Mouse (Mus musculus): ENCODE results near the gene Tinagl1. TPM values are rescaled to one million over a fixed set of nuclear protein-coding genes. Genes with fewer than 3 reads are reported as not detected.
A peak's percentile ranks its signal among the peaks of the same experiment; 100 is the strongest.

Gene Tinagl1
- polyA plus RNA-seq, 1 experiment from 2014 or later, result 288 TPM

DNA sequence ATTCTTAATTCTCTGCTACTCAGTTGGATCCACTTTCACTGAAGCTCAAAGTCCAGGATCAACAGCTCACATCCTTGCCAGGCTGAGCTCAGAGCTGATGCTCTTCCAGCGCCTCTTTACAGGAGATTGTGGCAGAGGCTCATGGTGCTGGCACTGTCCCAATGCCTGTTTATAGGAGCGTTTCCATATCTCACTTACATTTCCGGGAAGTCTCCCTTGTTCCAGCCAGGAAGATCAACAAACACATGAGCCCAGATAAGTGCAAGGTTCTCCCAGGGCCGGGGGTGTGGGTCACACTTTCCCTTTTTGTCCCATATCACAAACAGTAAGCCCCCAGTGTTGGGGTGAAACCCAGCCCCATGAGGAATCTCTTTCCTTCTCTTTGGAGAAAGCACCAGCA is 7.0 kb upstream of the Tinagl1 start:
- Histone ChIP-seq H3K36me3 (ENCODE audit: insufficient read depth, low read length) (no peaks in the 10 kb centered on the region), H3K4me1 (ENCODE audit: insufficient read depth, low read depth, low read length) (peaks cover 14% of the 10 kb centered on the region), H3K4me2 (replicated peaks; ENCODE audit: low read depth, low read length) (no peak overlapping the region), H3K4me3 (ENCODE audit: low read depth, low read length) (no peak overlapping the region), H3K27ac (ENCODE audit: low read length) (peak overlapping the region; percentile 10; the same call in 1 of the 2 replicates), H3K9me3 (ENCODE audit: low read length) (no peaks in the 10 kb centered on the region), H3K27me3 (replicated peaks; ENCODE audit: insufficient read depth, low read length) (no peaks in the 10 kb centered on the region), H3K9ac (replicated peaks; ENCODE audit: low read depth) (no peak overlapping the region)
- TF ChIP-seq CTCF (IDR thresholded peaks at IDR 0.05) (no peak), EP300 (IDR thresholded peaks at IDR 0.05) (peak; percentile 94)
- peak; percentile 34 for ATAC-seq
- peak; percentile 79 for DNase-seq (ENCODE audit: low spot score)
- 15% methylated on average over 4 of the region's 4 CpGs for WGBS

DNA sequence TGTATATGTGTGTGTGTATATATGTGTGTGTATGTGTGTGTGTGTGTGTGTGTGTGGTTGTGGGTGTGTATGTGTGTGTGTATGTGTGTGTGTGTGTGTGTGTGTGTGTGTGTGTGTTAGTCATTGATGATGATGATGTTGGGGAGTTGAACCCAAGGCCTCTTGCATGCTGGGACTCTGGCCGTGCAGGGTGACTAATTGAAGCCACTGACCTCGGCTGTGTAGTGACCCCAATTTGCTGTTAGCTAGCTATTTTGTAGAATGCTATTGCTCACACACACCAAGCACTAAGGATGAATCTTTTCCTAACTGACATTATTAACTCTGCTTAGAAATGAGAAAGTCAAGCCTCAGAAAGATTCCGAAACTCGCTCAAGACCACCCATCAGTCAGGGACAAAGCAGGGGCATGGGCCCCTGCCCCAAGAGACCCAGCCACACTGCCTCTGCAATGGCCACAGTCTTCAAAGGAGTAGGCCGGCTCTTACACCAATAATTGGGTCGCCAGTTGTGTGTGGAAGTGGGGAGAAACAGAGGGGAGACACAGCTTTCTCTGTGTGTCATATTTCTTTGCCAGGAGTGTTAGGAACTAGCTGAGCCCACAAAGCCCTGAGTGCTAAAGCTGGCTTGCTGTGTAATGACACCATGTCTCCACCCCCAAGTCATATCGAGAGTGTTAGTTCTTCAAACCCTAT is 6.1 kb upstream of the Tinagl1 start:
- Histone ChIP-seq H3K27ac (ENCODE audit: low read length) (no peak overlapping the region), H3K4me3 (ENCODE audit: low read depth, low read length) (no peak overlapping the region), H3K4me1 (ENCODE audit: insufficient read depth, low read depth, low read length) (peaks cover 19% of the 10 kb centered on the region), H3K9me3 (ENCODE audit: low read length) (no peaks in the 10 kb centered on the region), H3K27me3 (replicated peaks; ENCODE audit: insufficient read depth, low read length) (no peaks in the 10 kb centered on the region), H3K9ac (replicated peaks; ENCODE audit: low read depth) (no peak overlapping the region), H3K36me3 (ENCODE audit: insufficient read depth, low read length) (no peaks in the 10 kb centered on the region), H3K4me2 (replicated peaks; ENCODE audit: low read depth, low read length) (no peak overlapping the region)
- WGBS, result 72% methylated on average over 7 of the region's 7 CpGs
- ATAC-seq, result no peak
- TF ChIP-seq EP300 (IDR thresholded peaks at IDR 0.05), result no peak
- TF ChIP-seq CTCF (IDR thresholded peaks at IDR 0.05), result no peak
- DNase-seq (ENCODE audit: low spot score), result no peak

DNA sequence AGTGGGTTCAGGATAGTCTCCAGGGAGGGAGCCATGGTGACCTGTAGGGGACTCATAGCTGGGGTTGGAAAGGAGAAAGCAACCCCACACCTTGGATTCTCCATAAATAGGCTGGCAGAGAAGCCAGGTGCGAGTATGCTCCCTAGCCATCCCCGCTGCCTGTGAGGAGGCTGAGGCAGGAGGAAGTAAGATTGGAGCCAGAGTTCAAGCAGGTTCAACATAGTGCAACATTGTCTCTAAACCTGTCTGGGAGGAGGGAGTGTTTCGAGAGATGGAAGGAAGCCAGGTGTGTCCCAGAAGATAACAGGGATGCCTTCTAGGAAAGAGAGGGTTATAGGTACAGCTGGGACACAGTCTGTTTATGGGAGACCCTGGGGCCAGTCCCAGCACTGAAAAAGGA is 5.0 kb upstream of the Tinagl1 start:
- H3K27ac ChIP-seq (ENCODE audit: low read length), result no peak overlapping the region
- H3K4me1 ChIP-seq (ENCODE audit: insufficient read depth, low read depth, low read length), result peaks cover 30% of the 10 kb centered on the region
- DNase-seq (ENCODE audit: low spot score), result no peak
- no peak overlapping the region for H3K4me2 ChIP-seq (replicated peaks; ENCODE audit: low read depth, low read length)
- no peak overlapping the region for H3K4me3 ChIP-seq (ENCODE audit: low read depth, low read length)
- H3K27me3 ChIP-seq (replicated peaks; ENCODE audit: insufficient read depth, low read length), result no peaks in the 10 kb centered on the region
- no peaks in the 10 kb centered on the region for H3K36me3 ChIP-seq (ENCODE audit: insufficient read depth, low read length)
- H3K9ac ChIP-seq (replicated peaks; ENCODE audit: low read depth), result no peak overlapping the region
- no peak for TF ChIP-seq CTCF (IDR thresholded peaks at IDR 0.05)
- TF ChIP-seq EP300 (IDR thresholded peaks at IDR 0.05), result no peak
- WGBS, result 76% methylated on average over 3 of the region's 3 CpGs
- no peaks in the 10 kb centered on the region for H3K9me3 ChIP-seq (ENCODE audit: low read length)
- ATAC-seq, result no peak

DNA sequence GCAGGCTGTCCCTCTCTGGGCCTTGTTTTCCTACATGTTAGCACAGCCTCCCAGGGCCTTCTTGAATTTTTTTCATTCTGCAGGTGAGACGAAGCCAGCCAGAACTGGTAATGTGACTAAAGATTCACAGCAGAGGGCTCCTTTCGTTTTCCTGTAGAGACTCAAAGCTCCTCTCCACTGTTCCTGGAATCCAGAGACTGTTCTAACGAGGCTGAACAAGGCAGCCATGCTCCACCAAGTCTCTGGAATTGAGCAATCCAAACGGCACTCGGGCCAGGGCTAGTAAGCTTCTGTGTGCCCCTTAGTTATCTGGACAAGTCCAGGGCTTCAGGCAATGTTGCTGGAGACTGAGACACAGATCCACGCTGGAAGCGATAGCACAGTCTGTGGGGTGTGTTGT is 2.6 kb upstream of the Tinagl1 start:
- Histone ChIP-seq H3K4me2 (replicated peaks; ENCODE audit: low read depth, low read length) (no peak overlapping the region), H3K4me3 (ENCODE audit: low read depth, low read length) (no peak overlapping the region), H3K4me1 (ENCODE audit: insufficient read depth, low read depth, low read length) (peaks cover 45% of the 10 kb centered on the region), H3K36me3 (ENCODE audit: insufficient read depth, low read length) (no peaks in the 10 kb centered on the region), H3K27ac (ENCODE audit: low read length) (peak overlapping the region; percentile 89), H3K9ac (replicated peaks; ENCODE audit: low read depth) (no peak overlapping the region), H3K9me3 (ENCODE audit: low read length) (no peaks in the 10 kb centered on the region), H3K27me3 (replicated peaks; ENCODE audit: insufficient read depth, low read length) (no peaks in the 10 kb centered on the region)
- ATAC-seq (no peak), DNase-seq (ENCODE audit: low spot score) (peak; percentile 28)
- TF ChIP-seq CTCF (IDR thresholded peaks at IDR 0.05) (no peak), EP300 (IDR thresholded peaks at IDR 0.05) (no peak)
- WGBS, result 34% methylated on average over 7 of the region's 7 CpGs

DNA sequence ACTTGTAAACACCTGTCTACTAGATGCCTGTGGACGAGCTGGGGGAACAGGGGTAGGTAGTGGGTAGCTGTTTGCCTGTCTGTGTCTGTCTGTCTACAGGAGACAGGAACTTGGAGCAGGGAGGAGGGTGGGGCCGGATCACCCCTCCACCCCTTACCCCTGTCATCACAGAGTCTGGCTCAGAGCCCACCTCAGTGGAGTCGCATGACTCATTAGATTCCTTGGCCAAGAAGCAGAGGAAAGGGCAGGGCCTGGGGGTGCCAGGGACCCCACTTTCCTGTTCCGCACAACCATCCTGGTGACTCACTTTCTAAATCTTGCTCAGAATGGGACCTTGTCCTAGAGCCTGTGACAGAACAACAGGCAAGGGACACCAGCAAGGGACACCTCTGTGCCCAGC is 2.2 kb upstream of the Tinagl1 start:
- Histone ChIP-seq H3K36me3 (ENCODE audit: insufficient read depth, low read length) (no peaks in the 10 kb centered on the region), H3K4me3 (ENCODE audit: low read depth, low read length) (no peak overlapping the region), H3K27me3 (replicated peaks; ENCODE audit: insufficient read depth, low read length) (no peaks in the 10 kb centered on the region), H3K9ac (replicated peaks; ENCODE audit: low read depth) (no peak overlapping the region), H3K9me3 (ENCODE audit: low read length) (no peaks in the 10 kb centered on the region), H3K4me1 (ENCODE audit: insufficient read depth, low read depth, low read length) (peaks cover 49% of the 10 kb centered on the region), H3K27ac (ENCODE audit: low read length) (peak overlapping the region; percentile 89), H3K4me2 (replicated peaks; ENCODE audit: low read depth, low read length) (no peak overlapping the region)
- WGBS, result 18% methylated on average over 4 of the region's 4 CpGs
- TF ChIP-seq EP300 (IDR thresholded peaks at IDR 0.05), result peak; percentile 94
- no peak for TF ChIP-seq CTCF (IDR thresholded peaks at IDR 0.05)
- ATAC-seq, result peak; percentile 29
- peak; percentile 88 for DNase-seq (ENCODE audit: low spot score)

DNA sequence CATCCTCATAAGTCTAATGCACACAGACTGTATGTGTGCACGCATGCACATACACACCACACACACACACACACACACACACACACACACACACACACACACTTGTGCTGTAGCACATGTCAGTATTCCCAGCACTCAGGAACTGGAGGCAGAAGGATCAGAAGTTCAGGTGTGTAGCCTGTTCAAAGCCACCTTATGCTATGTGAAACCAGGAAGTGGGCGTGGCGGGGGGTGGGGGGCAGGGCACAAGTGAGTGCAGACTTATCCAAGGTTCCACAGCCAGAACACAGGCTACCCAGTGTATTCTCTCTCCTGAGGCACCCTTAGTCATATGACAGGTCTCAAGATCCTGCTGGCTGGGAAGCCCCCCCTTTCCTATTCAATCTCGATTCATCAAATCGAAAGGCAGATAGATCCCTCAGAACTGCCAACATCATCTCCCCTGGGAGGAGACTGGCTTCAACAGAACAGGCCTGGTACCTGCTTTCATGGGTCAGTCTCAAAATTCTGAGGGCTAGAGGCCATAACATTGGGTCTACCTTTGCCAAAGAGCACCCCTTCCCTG is 1.3 kb upstream of the Tinagl1 start:
- peaks cover 52% of the 10 kb centered on the region for H3K4me1 ChIP-seq (ENCODE audit: insufficient read depth, low read depth, low read length)
- no peak overlapping the region for H3K4me3 ChIP-seq (ENCODE audit: low read depth, low read length)
- WGBS, result 61% methylated on average over 5 of the region's 5 CpGs
- DNase-seq (ENCODE audit: low spot score) (no peak), ATAC-seq (no peak)
- no peaks in the 10 kb centered on the region for H3K9me3 ChIP-seq (ENCODE audit: low read length)
- TF ChIP-seq EP300 (IDR thresholded peaks at IDR 0.05) (0 out of 2 replicates have a peak, but pooled peaks have one; percentile 13), CTCF (IDR thresholded peaks at IDR 0.05) (no peak)
- no peaks in the 10 kb centered on the region for H3K36me3 ChIP-seq (ENCODE audit: insufficient read depth, low read length)
- H3K27me3 ChIP-seq (replicated peaks; ENCODE audit: insufficient read depth, low read length), result no peaks in the 10 kb centered on the region
- peak overlapping the region; percentile 93 for H3K27ac ChIP-seq (ENCODE audit: low read length)
- H3K4me2 ChIP-seq (replicated peaks; ENCODE audit: low read depth, low read length), result no peak overlapping the region
- H3K9ac ChIP-seq (replicated peaks; ENCODE audit: low read depth), result no peak overlapping the region
